Mouse (Mus musculus): ENCODE measurements around the gene Cd8a. TPM values are rescaled to one million over a fixed set of nuclear protein-coding genes. Genes with fewer than 3 reads are reported as not detected.

Cd8a gene
- polyA plus RNA-seq (2017; shearing (Covaris generic)) = 2.0 TPM

GRCm38 (mm10) chr6:71373249-71373775, at the start of gene Cd8a:
Cd8a (plus strand) TSS chr6:71373427.

Other genes starting within 250 kb of the Cd8a start
- gene Thnsl2, start 229.0 kb upstream of the Cd8a start, polyA plus RNA-seq (2017; shearing (Covaris generic)) = 3.3 TPM
- not detected for gene Fabp1, start 173.6 kb upstream of the Cd8a start, polyA plus RNA-seq (2017; shearing (Covaris generic))
- gene Krcc1, start 101.8 kb upstream of the Cd8a start, polyA plus RNA-seq (2017; shearing (Covaris generic)) = 103 TPM
- gene Smyd1, start 51.2 kb upstream of the Cd8a start, polyA plus RNA-seq (2017; shearing (Covaris generic)) = 0.25 TPM
- 28.8 TPM for gene Cd8b1, start 50.6 kb upstream of the Cd8a start, polyA plus RNA-seq (2017; shearing (Covaris generic))
- 41.8 TPM for gene Rmnd5a, start 67.2 kb downstream of the Cd8a start, polyA plus RNA-seq (2017; shearing (Covaris generic))
- 39.1 TPM for gene Rnf103, start 120.5 kb downstream of the Cd8a start, polyA plus RNA-seq (2017; shearing (Covaris generic))
- gene Chmp3, start 170.4 kb downstream of the Cd8a start, polyA plus RNA-seq (2017; shearing (Covaris generic)) = 80.1 TPM

Measured in CD4-positive, CD25-positive, alpha-beta regulatory T cell (primary cell).